In the genomic region with DNA sequence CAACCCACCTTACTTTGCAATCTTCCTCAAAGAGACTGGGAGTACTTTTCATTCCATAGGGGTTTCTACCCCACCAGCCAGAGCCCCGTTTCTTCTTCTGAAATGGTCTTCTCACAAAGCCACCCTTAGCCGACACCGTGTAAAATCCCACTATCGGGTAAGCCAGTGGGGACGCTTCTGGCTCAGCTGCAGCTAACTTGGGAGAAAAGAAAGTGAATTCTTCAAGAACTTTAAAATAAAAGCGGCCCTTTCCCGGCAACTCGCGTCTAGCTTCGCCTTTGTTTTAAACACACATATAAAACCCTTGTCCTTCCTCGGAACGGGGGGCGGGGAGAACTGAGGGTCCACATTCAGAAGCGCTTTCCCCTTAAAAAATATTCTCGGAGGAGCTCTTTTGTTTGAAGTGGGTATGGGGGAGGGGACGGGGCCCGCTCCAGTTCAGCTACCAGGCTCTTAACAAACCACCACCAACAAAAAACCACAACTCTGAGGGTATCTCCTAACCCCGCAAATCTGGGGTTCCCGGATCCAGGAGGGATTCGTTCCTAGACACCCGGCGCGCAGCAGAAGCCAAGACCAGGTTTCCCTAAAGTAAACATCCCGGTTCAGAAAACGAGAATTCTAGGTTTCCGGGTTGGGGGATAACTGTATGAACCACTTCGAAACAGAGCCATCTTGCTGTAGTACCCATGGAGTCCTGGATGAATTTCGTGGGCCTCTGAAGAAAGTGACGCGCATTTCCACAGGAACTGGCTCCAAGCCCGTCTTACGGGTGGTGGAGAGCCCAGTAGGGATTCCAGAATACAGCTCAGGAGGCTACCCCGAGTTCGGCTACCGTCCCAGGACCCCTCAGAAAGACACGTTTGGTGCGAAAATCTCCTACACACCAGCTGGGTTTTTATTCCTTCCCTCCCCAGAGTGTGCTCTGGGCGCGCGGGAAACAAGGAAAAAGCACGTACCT, we compare ENCODE assay signal across 8 mouse cellular contexts. TPM values are rescaled to one million over a fixed set of nuclear protein-coding genes. Genes with fewer than 3 reads are reported as not detected.
DNase-seq lines count a peak whose midpoint lies in the region; ATAC-seq and TF ChIP-seq lines count a peak whose summit lies in the region.

No protein-coding gene starts in this region.

- H3K9ac ChIP-seq in hindbrain, embryonic 15.5 days = peak overlapping the region; percentile 98
- peak overlapping the region; percentile 99 for H3K9ac ChIP-seq in limb, embryonic 11.5 days (ENCODE audit: low read length)
- peak overlapping the region; percentile 99 for H3K9ac ChIP-seq in midbrain, embryonic 14.5 days (replicated peaks; ENCODE audit: low read length)

- H3K4me1 ChIP-seq in hindbrain, embryonic 15.5 days (replicated peaks) = peaks cover 49% of the 10 kb centered on the region
- peaks cover 34% of the 10 kb centered on the region for H3K4me1 ChIP-seq in limb, embryonic 11.5 days (ENCODE audit: control insufficient read depth, insufficient read depth, low read length)
- peaks cover 28% of the 10 kb centered on the region for H3K4me1 ChIP-seq in midbrain, embryonic 14.5 days (ENCODE audit: control insufficient read depth, insufficient read depth, low read length)

- peak overlapping the region; percentile 83 for H3K4me2 ChIP-seq in hindbrain, embryonic 15.5 days
- peak overlapping the region; percentile 72 for H3K4me2 ChIP-seq in limb, embryonic 11.5 days (ENCODE audit: low read depth, severe bottlenecking)
- peak overlapping the region; percentile 99 for H3K4me2 ChIP-seq in midbrain, embryonic 14.5 days (ENCODE audit: low read length)

- DNase-seq in right cerebral cortex, adult 2 months (ENCODE audit: low spot score in 2 of 2) = peak; percentile 53 to 71
- no peak for DNase-seq in right cerebral cortex, postnatal 36 days (ENCODE audit: low spot score in 2 of 2)
- peak; percentile 73 for DNase-seq in cerebellum, adult 9-11 months
- DNase-seq in gastrocnemius, adult 2 months = peak; percentile 79
- peak; percentile 80 for DNase-seq in limb, embryonic 11.5 days (ENCODE audit: low spot score)
- DNase-seq in midbrain, embryonic 14.5 days = peak; percentile 77
- DNase-seq in thymus, postnatal 36 days = peak; percentile 50 to 54

- peak overlapping the region; percentile 87 for H3K4me3 ChIP-seq in gastrocnemius, adult 2 months
- peak overlapping the region; percentile 91 for H3K4me3 ChIP-seq in hindbrain, embryonic 15.5 days
- peak overlapping the region; percentile 86 for H3K4me3 ChIP-seq in limb, embryonic 11.5 days (ENCODE audit: low read depth, low read length)
- H3K4me3 ChIP-seq in midbrain, embryonic 14.5 days (replicated peaks; ENCODE audit: low read depth, low read length) = peak overlapping the region; percentile 86

- intact Hi-C loops in gastrocnemius, adult 2 months (cut with DNase I) = loop anchor here (1.0 kb wide), 2 partner anchors 42 to 46 kb away; no protein-coding TSS in a partner anchor

- H3K36me3 ChIP-seq in hindbrain, embryonic 15.5 days = no peaks in the 10 kb centered on the region
- H3K36me3 ChIP-seq in limb, embryonic 11.5 days (ENCODE audit: control insufficient read depth, insufficient read depth, low read length) = no peaks in the 10 kb centered on the region
- H3K36me3 ChIP-seq in midbrain, embryonic 14.5 days (ENCODE audit: control insufficient read depth, insufficient read depth, low read length) = peaks cover 5% of the 10 kb centered on the region; the same call in 1 of the 2 replicates

- H3K9me3 ChIP-seq in hindbrain, embryonic 15.5 days = no peaks in the 10 kb centered on the region
- no peaks in the 10 kb centered on the region for H3K9me3 ChIP-seq in limb, embryonic 11.5 days (ENCODE audit: control insufficient read depth, low read length)
- no peaks in the 10 kb centered on the region for H3K9me3 ChIP-seq in midbrain, embryonic 14.5 days (ENCODE audit: control insufficient read depth, low read length)

- H3K27ac ChIP-seq in gastrocnemius, adult 2 months = peak overlapping the region; percentile 96
- H3K27ac ChIP-seq in hindbrain, embryonic 15.5 days (replicated peaks) = peak overlapping the region; percentile 98
- peak overlapping the region; percentile 97 for H3K27ac ChIP-seq in limb, embryonic 11.5 days (replicated peaks; ENCODE audit: low read depth, low read length)
- peak overlapping the region; percentile 97 for H3K27ac ChIP-seq in midbrain, embryonic 14.5 days (replicated peaks; ENCODE audit: low read depth, low read length)

- no peak for ATAC-seq in hindbrain, embryonic 15.5 days (ENCODE audit: low FRiP score, low read depth)
- no peak for ATAC-seq in limb, embryonic 11.5 days (ENCODE audit: insufficient number of reproducible peaks, low FRiP score, low TSS enrichment, low read depth)
- no peak for ATAC-seq in midbrain, embryonic 14.5 days (ENCODE audit: low FRiP score, low TSS enrichment)

- H3K27me3 ChIP-seq in hindbrain, embryonic 15.5 days = no peaks in the 10 kb centered on the region
- H3K27me3 ChIP-seq in limb, embryonic 11.5 days (ENCODE audit: control insufficient read depth, insufficient read depth, low read length) = no peaks in the 10 kb centered on the region
- no peaks in the 10 kb centered on the region for H3K27me3 ChIP-seq in midbrain, embryonic 14.5 days (ENCODE audit: control insufficient read depth, insufficient read depth, low read length)

- WGBS in hindbrain, embryonic 15.5 days = under 1% methylated on average over 40 of the region's 41 CpGs
- WGBS in limb, embryonic 11.5 days = under 1% methylated on average over 41 of the region's 41 CpGs
- under 1% methylated on average over 41 of the region's 41 CpGs for WGBS in midbrain, embryonic 14.5 days

- no peak for TF ChIP-seq CTCF in gastrocnemius, adult 2 months (IDR thresholded peaks at IDR 0.05)

RNA-seq across cellular contexts. Expression of gene Slc38a10, which starts 37.6 kb away (rescaled TPM):
- 10 to 100 TPM; 32.2 to 51.7 TPM for total RNA-seq in gastrocnemius, adult 2 months (2021)
- polyA plus RNA-seq in hindbrain, embryonic 15.5 days (2015; fragmentation: Nextera tagmentation; extraction: Ambion mirVana) = 112 and 116 TPM in 2 replicates
- 46.1 and 53.2 TPM in 2 replicates for polyA plus RNA-seq in limb, embryonic 11.5 days (2014; fragmentation: Nextera tagmentation; extraction: Ambion mirVana)
- polyA plus RNA-seq in midbrain, embryonic 14.5 days (2014; fragmentation: Nextera tagmentation; extraction: Ambion mirVana) = 88.3 and 119 TPM in 2 replicates

RNA-seq across cellular contexts. Expression of gene Bahcc1, which starts 44.0 kb away (rescaled TPM):
- 1 to 10 TPM; 3.5 to 5.3 TPM for total RNA-seq in gastrocnemius, adult 2 months (2021)
- polyA plus RNA-seq in hindbrain, embryonic 15.5 days (2015; fragmentation: Nextera tagmentation; extraction: Ambion mirVana) = 11.5 and 12.5 TPM in 2 replicates
- 24.9 and 27.6 TPM in 2 replicates for polyA plus RNA-seq in limb, embryonic 11.5 days (2014; fragmentation: Nextera tagmentation; extraction: Ambion mirVana)
- polyA plus RNA-seq in midbrain, embryonic 14.5 days (2014; fragmentation: Nextera tagmentation; extraction: Ambion mirVana) = 20.0 and 25.9 TPM in 2 replicates

Comparison
In these comparisons a context has a peak if more than half of its experiments do, and no peak if none do; other contexts are left out.
1. DNase-seq: peak in right cerebral cortex, adult 2 months (2 of 2), cerebellum, adult 9-11 months (single experiment), gastrocnemius, adult 2 months (single experiment), limb, embryonic 11.5 days (single experiment), midbrain, embryonic 14.5 days (single experiment) and thymus, postnatal 36 days (2 of 2); none in right cerebral cortex, postnatal 36 days (0 of 2).
2. Peak in every context shown above with its lines, with median percentiles within 50 percentile points of each other: H3K27ac ChIP-seq, H3K4me3 ChIP-seq, H3K4me2 ChIP-seq and H3K9ac ChIP-seq.